Mouse (Mus musculus): ENCODE results near the gene Rapgef3. TPM values are rescaled to one million over a fixed set of nuclear protein-coding genes. Genes with fewer than 3 reads are reported as not detected.
A peak's percentile ranks its signal among the peaks of the same experiment; 100 is the strongest.

Rapgef3 gene
- total RNA-seq (2015) (4.0 and 4.5 TPM in 2 replicates), total RNA-seq (2017) (11.7 and 12.0 TPM in 2 replicates)

- peak; percentile 93 for ATAC-seq (replicated peaks; ENCODE audit: poor library complexity)
Measured at GRCm38 (mm10) chr15:97767280-97768186, at the start of gene Rapgef3. TSS of gene Rapgef3 (minus strand) at chr15:97767972.

GRCm38 (mm10) chr15:97816199-97816994, 48.6 kb upstream of the Rapgef3 start:
- peak; percentile 45 for ATAC-seq (replicated peaks; ENCODE audit: poor library complexity)

- no peak for ATAC-seq (replicated peaks; ENCODE audit: poor library complexity)
Measured at GRCm38 (mm10) chr15:97815254-97815653, 47.5 kb upstream of the Rapgef3 start.

- no peak for ATAC-seq (replicated peaks; ENCODE audit: poor library complexity)
Measured at GRCm38 (mm10) chr15:97814703-97815102, 46.9 kb upstream of the Rapgef3 start.

GRCm38 (mm10) chr15:97813452-97814204, 45.9 kb upstream of the Rapgef3 start:
- no peak for ATAC-seq (replicated peaks; ENCODE audit: poor library complexity)

- ATAC-seq (replicated peaks; ENCODE audit: poor library complexity), result no peak
Measured at GRCm38 (mm10) chr15:97812875-97813274, 45.1 kb upstream of the Rapgef3 start.

GRCm38 (mm10) chr15:97812126-97812525, 44.4 kb upstream of the Rapgef3 start:
- no peak for ATAC-seq (replicated peaks; ENCODE audit: poor library complexity)

GRCm38 (mm10) chr15:97811307-97811706, 43.5 kb upstream of the Rapgef3 start:
- ATAC-seq (replicated peaks; ENCODE audit: poor library complexity), result no peak

- ATAC-seq (replicated peaks; ENCODE audit: poor library complexity), result no peak
Measured at GRCm38 (mm10) chr15:97810399-97810798, 42.6 kb upstream of the Rapgef3 start.

- peak; percentile 39 for ATAC-seq (replicated peaks; ENCODE audit: poor library complexity)
Measured at GRCm38 (mm10) chr15:97809942-97810341, 42.2 kb upstream of the Rapgef3 start.

GRCm38 (mm10) chr15:97809206-97809605, 41.4 kb upstream of the Rapgef3 start:
- ATAC-seq (replicated peaks; ENCODE audit: poor library complexity), result no peak

GRCm38 (mm10) chr15:97808532-97808931, 40.8 kb upstream of the Rapgef3 start:
- ATAC-seq (replicated peaks; ENCODE audit: poor library complexity), result no peak

GRCm38 (mm10) chr15:97807867-97808266, 40.1 kb upstream of the Rapgef3 start:
- no peak for ATAC-seq (replicated peaks; ENCODE audit: poor library complexity)

GRCm38 (mm10) chr15:97802575-97802974, 34.8 kb upstream of the Rapgef3 start:
- no peak for ATAC-seq (replicated peaks; ENCODE audit: poor library complexity)

GRCm38 (mm10) chr15:97801811-97802210, 34.0 kb upstream of the Rapgef3 start:
- ATAC-seq (replicated peaks; ENCODE audit: poor library complexity), result no peak

GRCm38 (mm10) chr15:97800853-97801252, 33.1 kb upstream of the Rapgef3 start:
- no peak for ATAC-seq (replicated peaks; ENCODE audit: poor library complexity)

- no peak for ATAC-seq (replicated peaks; ENCODE audit: poor library complexity)
Measured at GRCm38 (mm10) chr15:97799446-97799845, 31.7 kb upstream of the Rapgef3 start.

GRCm38 (mm10) chr15:97798134-97798533, 30.4 kb upstream of the Rapgef3 start:
- no peak for ATAC-seq (replicated peaks; ENCODE audit: poor library complexity)

- ATAC-seq (replicated peaks; ENCODE audit: poor library complexity), result no peak
Measured at GRCm38 (mm10) chr15:97796674-97797310, 29.0 kb upstream of the Rapgef3 start.

GRCm38 (mm10) chr15:97795559-97796235, 27.9 kb upstream of the Rapgef3 start:
- no peak for ATAC-seq (replicated peaks; ENCODE audit: poor library complexity)
